ENCODE assay signal across 11 mouse cellular contexts in genomic region chr6:32402560-32403235, GRCm38 (mm10).
A peak's percentile ranks its signal among the peaks of the same experiment; 100 is the strongest.
DNase-seq lines count a peak whose midpoint lies in the region; ATAC-seq and TF ChIP-seq lines count a peak whose summit lies in the region.
"Had no signal": no experiment of that assay in that cellular context is flagged by ENCODE, and none has a peak within 500 bp of the region (broad histone marks: within the 10 kb centered on the region; RNA-seq: fewer than 3 reads in every experiment).

No protein-coding gene starts in this region.

- peak; percentile 8 for DNase-seq in adrenal gland, postnatal 10 days
- DNase-seq in adrenal gland, postnatal 4 days (ENCODE audit: low spot score in 2 of 2) = no peak
- DNase-seq in lung, embryonic 14.5 days = peak; percentile 33
- DNase-seq in lung, postnatal 10 days = no peak
- DNase-seq in forebrain, embryonic 14.5 days (ENCODE audit: low spot score) = peak; percentile 86
- DNase-seq in testis, postnatal 14 days (ENCODE audit: low spot score) = no peak
- DNase-seq: heart, postnatal 36 days had no signal

- no peak overlapping the region for H3K9ac ChIP-seq in lung, embryonic 14.5 days
- H3K9ac ChIP-seq in forebrain, embryonic 14.5 days (ENCODE audit: low read length) = no peak overlapping the region
- H3K9ac ChIP-seq in midbrain, embryonic 16.5 days (ENCODE audit: low read depth, low read length) = no peak overlapping the region
- H3K9ac ChIP-seq: liver, embryonic 12.5 days; stomach, embryonic 15.5 days had no signal

- no peak for TF ChIP-seq CTCF in lung, embryonic 14.5 days (IDR thresholded peaks at IDR 0.05; ENCODE audit: low read depth)

- peak; percentile 31; the same call in 1 of the 2 replicates for ATAC-seq in lung, embryonic 14.5 days (ENCODE audit: insufficient read depth)
- peak; percentile 92 for ATAC-seq in forebrain, embryonic 14.5 days
- peak; percentile 88 for ATAC-seq in midbrain, embryonic 16.5 days
- ATAC-seq in megakaryocyte progenitor cell, adult 5-6 weeks (replicated peaks; ENCODE audit: poor library complexity) = no peak
- ATAC-seq: liver, embryonic 12.5 days had no signal

- no peaks in the 10 kb centered on the region for H3K9me3 ChIP-seq in lung, embryonic 14.5 days (ENCODE audit: low read depth, low read length)
- H3K9me3 ChIP-seq in forebrain, embryonic 14.5 days (replicated peaks; ENCODE audit: control insufficient read depth, low read length) = no peaks in the 10 kb centered on the region
- no peaks in the 10 kb centered on the region for H3K9me3 ChIP-seq in midbrain, embryonic 16.5 days (replicated peaks; ENCODE audit: control insufficient read depth, low read length, poor library complexity, severe bottlenecking)
- H3K9me3 ChIP-seq: liver, embryonic 12.5 days; stomach, embryonic 15.5 days had no signal

- no peaks in the 10 kb centered on the region for H3K36me3 ChIP-seq in lung, embryonic 14.5 days (ENCODE audit: insufficient read depth)
- H3K36me3 ChIP-seq in forebrain, embryonic 14.5 days (ENCODE audit: control insufficient read depth, insufficient read depth, low read length) = no peaks in the 10 kb centered on the region
- H3K36me3 ChIP-seq in midbrain, embryonic 16.5 days (ENCODE audit: control insufficient read depth, insufficient read depth, low read length) = no peaks in the 10 kb centered on the region
- H3K36me3 ChIP-seq: liver, embryonic 12.5 days; stomach, embryonic 15.5 days had no signal

- 52% methylated on average over 3 of the region's 3 CpGs for WGBS in lung, embryonic 14.5 days
- 47% methylated on average over 3 of the region's 3 CpGs for WGBS in forebrain, embryonic 14.5 days
- WGBS in midbrain, embryonic 16.5 days = 52% methylated on average over 3 of the region's 3 CpGs

- no peak overlapping the region for H3K4me3 ChIP-seq in lung, embryonic 14.5 days (ENCODE audit: low read depth, low read length)
- no peak overlapping the region for H3K4me3 ChIP-seq in forebrain, embryonic 14.5 days (ENCODE audit: low read depth, low read length)
- H3K4me3 ChIP-seq in midbrain, embryonic 16.5 days (ENCODE audit: low read depth, low read length) = no peak overlapping the region
- H3K4me3 ChIP-seq: liver, embryonic 12.5 days; stomach, embryonic 15.5 days had no signal

- H3K4me1 ChIP-seq in lung, embryonic 14.5 days (ENCODE audit: insufficient read depth) = no peaks in the 10 kb centered on the region
- H3K4me1 ChIP-seq in forebrain, embryonic 14.5 days (ENCODE audit: control insufficient read depth, insufficient read depth, low read length) = peaks cover 17% of the 10 kb centered on the region
- peaks cover 2% of the 10 kb centered on the region; the same call in 1 of the 2 replicates for H3K4me1 ChIP-seq in midbrain, embryonic 16.5 days (ENCODE audit: control insufficient read depth, insufficient read depth, low read length)
- H3K4me1 ChIP-seq: liver, embryonic 12.5 days; stomach, embryonic 15.5 days had no signal

- no peak overlapping the region for H3K4me2 ChIP-seq in lung, embryonic 14.5 days
- H3K4me2 ChIP-seq in forebrain, embryonic 14.5 days (ENCODE audit: low read length) = no peak overlapping the region
- H3K4me2 ChIP-seq in midbrain, embryonic 16.5 days (ENCODE audit: low read length) = no peak overlapping the region
- H3K4me2 ChIP-seq: liver, embryonic 12.5 days; stomach, embryonic 15.5 days had no signal

- no peaks in the 10 kb centered on the region for H3K27me3 ChIP-seq in lung, embryonic 14.5 days (ENCODE audit: insufficient read depth, low read length)
- no peaks in the 10 kb centered on the region for H3K27me3 ChIP-seq in forebrain, embryonic 14.5 days (replicated peaks; ENCODE audit: control insufficient read depth, insufficient read depth, low read length)
- no peaks in the 10 kb centered on the region for H3K27me3 ChIP-seq in midbrain, embryonic 16.5 days (ENCODE audit: control insufficient read depth, insufficient read depth, low read depth, low read length)
- H3K27me3 ChIP-seq: stomach, embryonic 15.5 days had no signal

- no peak overlapping the region for H3K27ac ChIP-seq in lung, embryonic 14.5 days (ENCODE audit: low read depth)
- peak overlapping the region; percentile 16; the same call in 1 of the 2 replicates for H3K27ac ChIP-seq in forebrain, embryonic 14.5 days (ENCODE audit: low read depth, low read length)
- no peak overlapping the region; the same call in 1 of the 2 replicates for H3K27ac ChIP-seq in midbrain, embryonic 16.5 days (ENCODE audit: low read length)
- H3K27ac ChIP-seq: liver, embryonic 12.5 days; stomach, embryonic 15.5 days had no signal

Comparison
In these comparisons a context has a peak if more than half of its experiments do, and no peak if none do; other contexts are left out.
1. DNase-seq: peak in adrenal gland, postnatal 10 days (single experiment), lung, embryonic 14.5 days (single experiment) and forebrain, embryonic 14.5 days (single experiment); none in adrenal gland, postnatal 4 days (0 of 2), lung, postnatal 10 days (single experiment) and testis, postnatal 14 days (single experiment).